Mouse (Mus musculus) bone marrow macrophage, adult 2 months (primary cell): ENCODE data around the gene Kazn. TPM values are rescaled to one million over a fixed set of nuclear protein-coding genes. Genes with fewer than 3 reads are reported as not detected.

Experiments used
- H3K27ac ChIP-seq: 2 replicates; pipeline ENCODE4 v1.5.1; 2012; ENCODE audit warnings: low read depth, low read length; ENCODE audit not compliant: insufficient read depth
- H3K4me1 ChIP-seq: 2 replicates; pipeline ENCODE4 v1.6.1; 2012; ENCODE audit warnings: low read length; ENCODE audit not compliant: control insufficient read depth, insufficient read depth
- H3K4me3 ChIP-seq: 2 replicates; pipeline ENCODE4 v1.5.1; 2012; ENCODE audit warnings: mild to moderate bottlenecking, low read length, moderate library complexity; ENCODE audit not compliant: insufficient read depth
- CTCF ChIP-seq: IDR thresholded peaks from 2 replicates; pipeline ENCODE4 v1.5.1; 2012; ENCODE audit warnings: low read depth, mild to moderate bottlenecking, low read length, moderate library complexity
- POLR2A ChIP-seq: IDR thresholded peaks from 2 replicates; pipeline ENCODE4 v1.6.1; 2012; ENCODE audit warnings: mild to moderate bottlenecking, low read depth, low read length, borderline replicate concordance
- polyA plus RNA-seq: library from polyadenylated mRNA; stranded (reverse); fragments of >200 nt; gene quantifications from 2 replicates; pipeline ENCODE4 v1.2.4, GENCODE M21; 2012; ENCODE audit not compliant: missing spikeins, insufficient read depth, insufficient read length

The Kazn gene
- polyA plus RNA-seq, 1 experiment: not detected

- TF ChIP-seq CTCF (no peak), POLR2A (no peak)
- Histone ChIP-seq H3K27ac (no peak overlapping the region), H3K4me1 (peaks cover 20% of the 10 kb centered on the region), H3K4me3 (no peak overlapping the region)
Measured at GRCm38 (mm10) chr4:142061485-142062240, 177.5 kb downstream of the Kazn start.

GRCm38 (mm10) chr4:142060455-142061378, 178.5 kb downstream of the Kazn start:
- H3K27ac ChIP-seq: no peak overlapping the region
- TF ChIP-seq POLR2A: no peak
- TF ChIP-seq CTCF: no peak

GRCm38 (mm10) chr4:142059841-142060193, 179.4 kb downstream of the Kazn start:
- Histone ChIP-seq H3K4me3 (no peak overlapping the region), H3K4me1 (peaks cover 13% of the 10 kb centered on the region), H3K27ac (no peak overlapping the region)
- TF ChIP-seq CTCF (no peak), POLR2A (no peak)

More at GRCm38 (mm10) chr4:142060455-142061378, 178.5 kb downstream of the Kazn start:
- Histone ChIP-seq H3K4me3 (no peak overlapping the region), H3K4me1 (peaks cover 14% of the 10 kb centered on the region)

GRCm38 (mm10) chr4:142059113-142059840, 179.9 kb downstream of the Kazn start:
- Histone ChIP-seq H3K4me1 (peaks cover 18% of the 10 kb centered on the region), H3K4me3 (no peak overlapping the region), H3K27ac (no peak overlapping the region)
- no peak for TF ChIP-seq CTCF
- no peak for TF ChIP-seq POLR2A

GRCm38 (mm10) chr4:142057529-142058216, 181.5 kb downstream of the Kazn start:
- Histone ChIP-seq H3K4me1 (peaks cover 15% of the 10 kb centered on the region), H3K4me3 (no peak overlapping the region), H3K27ac (no peak overlapping the region)
- no peak for TF ChIP-seq POLR2A
- no peak for TF ChIP-seq CTCF

- TF ChIP-seq POLR2A (no peak), CTCF (no peak)
- Histone ChIP-seq H3K4me1 (peaks cover 14% of the 10 kb centered on the region), H3K27ac (no peak overlapping the region), H3K4me3 (no peak overlapping the region)
Measured at GRCm38 (mm10) chr4:142055600-142055999, 183.6 kb downstream of the Kazn start.

- H3K4me3 ChIP-seq: no peak overlapping the region
- TF ChIP-seq POLR2A: no peak
- no peak for TF ChIP-seq CTCF
- H3K27ac ChIP-seq: no peak overlapping the region
- peaks cover 14% of the 10 kb centered on the region for H3K4me1 ChIP-seq
Measured at GRCm38 (mm10) chr4:142054580-142054979, 184.6 kb downstream of the Kazn start.

GRCm38 (mm10) chr4:142053661-142054448, 185.3 kb downstream of the Kazn start:
- H3K4me1 ChIP-seq: peaks cover 14% of the 10 kb centered on the region
- no peak overlapping the region for H3K27ac ChIP-seq
- no peak overlapping the region for H3K4me3 ChIP-seq
- TF ChIP-seq POLR2A: no peak
- TF ChIP-seq CTCF: no peak
